Mouse (Mus musculus): ENCODE measurements around the gene Opa1.

The Opa1 gene

GRCm38 (mm10) chr16:29693025-29693682 is 114.0 kb downstream of the Opa1 start:
- DNase-seq = no peak

- DNase-seq = no peak
Observed at GRCm38 (mm10) chr16:29693791-29694419, 114.8 kb downstream of the Opa1 start.

- no peak for DNase-seq
Observed at GRCm38 (mm10) chr16:29694420-29694959, 115.4 kb downstream of the Opa1 start.

Data from cerebellum, adult 18-20 months (tissue).